Mouse (Mus musculus) gonadal fat pad, adult 2 months (tissue): ENCODE data around the gene Cutal. TPM values are rescaled to one million over a fixed set of nuclear protein-coding genes. Genes with fewer than 3 reads are reported as not detected.
"Not testable (repeated sequence)": the region's sequence is repeated elsewhere in the genome, so short reads cannot be mapped to it uniquely, and the experiment has no call there.

Experiments
- DNase-seq: peaks from one replicate; pipeline ENCODE4 v3.0.0-alpha.2; 2012; ENCODE audit warnings: low read depth
- polyA plus RNA-seq: library from polyadenylated mRNA; depleted of rRNA; stranded (reverse); fragments of >200 nt; gene quantifications from 2 replicates; pipeline ENCODE4 v1.2.3, GENCODE M21; 2012; rRNA removed

The Cutal gene
- polyA plus RNA-seq: 20.0 and 39.2 TPM in 2 replicates

GRCm38 (mm10) chr2:34874271-34874670 is at the start of gene Cutal:
Cutal (plus strand) TSS chr2:34874396.
- no peak for DNase-seq

- DNase-seq: no peak
Observed at GRCm38 (mm10) chr2:34825827-34826459, 48.3 kb upstream of the Cutal start, which contains the start of gene Fbxw2. Fbxw2 (minus strand) TSS chr2:34826311.

DNA sequence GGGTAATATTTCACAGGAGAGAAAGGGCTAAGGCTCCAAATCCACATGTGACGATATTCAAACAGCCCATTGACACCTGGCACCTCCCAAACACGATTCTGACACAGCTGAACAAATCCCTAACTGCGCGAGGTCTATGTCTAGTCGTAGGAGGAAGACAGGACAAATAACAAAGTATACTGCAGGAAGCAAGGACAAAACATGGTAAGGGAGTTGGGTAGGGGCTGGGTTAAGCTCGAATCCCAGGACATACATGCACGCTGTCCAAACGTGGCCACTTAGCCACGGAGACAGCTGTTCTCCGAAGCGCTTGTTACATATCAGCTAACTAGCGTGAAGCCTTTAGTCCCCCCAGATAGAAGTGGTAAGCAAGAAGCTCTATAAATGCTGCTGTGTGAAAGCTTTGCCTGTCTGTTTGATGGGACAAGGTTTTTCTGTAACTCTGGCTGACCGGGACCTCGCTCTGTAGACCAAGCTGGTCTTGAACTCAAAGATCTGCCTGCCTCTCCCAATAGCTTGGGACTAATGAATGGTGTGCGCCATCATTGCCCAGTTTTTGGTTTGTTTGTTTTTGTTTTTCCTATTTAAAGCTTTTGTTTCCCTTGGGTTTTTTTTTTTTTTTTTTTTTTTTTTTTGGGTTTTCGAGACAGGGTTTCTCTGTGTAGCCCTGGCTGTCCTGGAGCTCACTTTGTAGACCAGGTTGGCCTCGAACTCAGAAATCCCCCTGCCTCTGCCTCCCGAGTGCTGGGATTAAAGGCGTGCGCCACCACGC is 47.5 kb upstream of the Cutal start:
- DNase-seq: no peak

DNA sequence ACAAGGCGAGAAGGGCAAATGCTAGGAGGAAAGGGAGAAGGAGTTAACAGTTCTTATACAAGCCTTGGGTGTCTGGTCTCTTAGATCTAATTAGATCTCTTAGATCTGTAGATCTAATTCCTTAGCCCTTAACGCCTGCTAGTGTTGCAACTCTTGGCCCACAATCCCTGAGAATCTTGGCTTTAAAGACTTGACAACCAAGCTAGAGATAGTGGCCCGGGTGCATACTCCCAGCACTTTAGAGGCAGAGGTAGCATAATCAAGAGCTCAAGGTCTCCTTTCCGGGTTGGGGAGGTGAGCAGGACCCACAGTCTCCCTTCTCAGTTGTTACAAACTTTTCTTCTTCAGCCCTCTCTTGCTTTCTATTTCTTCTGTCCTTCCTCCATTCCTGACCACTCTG is 46.6 kb upstream of the Cutal start:
- no peak for DNase-seq

- DNase-seq: peak; percentile 82
Observed at GRCm38 (mm10) chr2:34828026-34828425, 46.2 kb upstream of the Cutal start.

- not testable (repeated sequence) for DNase-seq
Observed at GRCm38 (mm10) chr2:34830066-34830465, 44.1 kb upstream of the Cutal start.

DNA sequence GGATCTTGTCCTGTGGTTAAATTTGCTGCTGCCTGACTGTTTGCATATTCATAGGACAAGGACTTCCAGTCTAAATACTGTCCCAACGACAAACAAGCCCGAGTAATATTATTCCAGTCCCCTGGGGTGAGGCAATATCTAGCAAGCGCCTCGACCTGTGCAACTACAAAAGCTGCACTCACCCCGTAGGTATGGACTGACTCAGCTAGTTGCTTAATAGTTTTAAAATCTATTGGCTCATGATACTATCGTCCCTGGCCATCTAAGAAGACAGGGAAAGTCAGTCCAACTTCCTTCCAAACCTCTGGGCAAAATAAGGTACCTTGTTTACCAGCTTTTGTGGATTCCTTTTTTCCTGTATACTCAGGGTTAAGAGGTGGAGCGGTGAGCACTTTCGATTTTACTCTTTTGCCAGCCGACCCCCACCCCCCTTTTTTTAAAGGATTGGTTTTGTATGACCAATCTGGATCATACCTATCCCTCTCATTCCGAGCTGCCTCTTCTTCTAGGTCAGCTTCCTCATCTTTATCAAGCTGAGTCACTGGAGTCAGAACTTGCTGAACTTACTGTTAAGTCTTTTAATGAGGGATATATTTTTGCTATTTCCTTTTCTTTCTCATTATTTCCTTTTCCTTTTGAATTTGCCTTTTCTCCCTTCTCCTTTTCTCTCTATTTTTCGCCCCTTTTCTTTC is 41.3 kb upstream of the Cutal start, which contains the start of gene Gm34653:
Gene Gm34653 (plus strand): TSS at position 242 of the 692 bp plus-strand sequence.
- not testable (repeated sequence) for DNase-seq

- DNase-seq: no peak
Observed at GRCm38 (mm10) chr2:34833624-34834023, 40.6 kb upstream of the Cutal start.

- DNase-seq: no peak
Observed at GRCm38 (mm10) chr2:34835669-34836068, 38.5 kb upstream of the Cutal start.

- DNase-seq: not testable (repeated sequence)
Observed at GRCm38 (mm10) chr2:34840143-34840542, 34.1 kb upstream of the Cutal start.

GRCm38 (mm10) chr2:34841706-34842105 is 32.5 kb upstream of the Cutal start:
- no peak for DNase-seq

DNA sequence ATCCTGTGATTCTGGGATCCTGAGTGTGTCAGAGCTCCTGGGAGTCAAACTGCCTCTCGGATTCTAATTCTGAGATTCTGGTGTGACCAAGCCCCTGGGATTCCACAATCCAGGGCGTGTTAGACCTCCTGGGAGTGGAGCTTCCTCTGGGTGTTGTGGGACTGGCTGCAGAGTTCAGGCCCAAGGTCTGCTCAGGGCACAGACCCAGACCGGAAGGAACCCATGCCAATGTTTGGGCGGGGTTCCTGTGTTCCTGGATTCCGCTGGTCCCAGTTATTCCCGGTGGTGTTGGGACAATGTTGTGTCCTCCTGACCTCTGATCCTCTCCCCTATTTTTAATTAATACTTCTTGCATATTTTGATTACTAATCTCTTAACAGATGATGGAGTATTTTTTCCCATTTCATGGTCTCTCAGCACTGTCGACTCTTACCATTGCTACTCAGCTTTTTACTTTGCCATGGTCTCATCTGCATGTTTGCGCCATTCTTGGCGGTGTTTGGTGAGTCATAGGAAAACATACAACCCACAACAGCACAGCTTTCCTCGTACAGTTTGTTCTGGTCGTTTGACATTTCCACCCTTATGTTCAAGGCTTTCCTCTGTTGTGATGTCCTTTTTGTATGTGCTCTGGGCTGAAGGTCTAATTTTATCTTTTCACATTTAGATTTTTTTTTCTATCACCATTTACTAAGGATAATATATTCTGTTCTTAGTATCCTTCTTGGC is 30.8 kb upstream of the Cutal start:
- DNase-seq: no peak

DNA sequence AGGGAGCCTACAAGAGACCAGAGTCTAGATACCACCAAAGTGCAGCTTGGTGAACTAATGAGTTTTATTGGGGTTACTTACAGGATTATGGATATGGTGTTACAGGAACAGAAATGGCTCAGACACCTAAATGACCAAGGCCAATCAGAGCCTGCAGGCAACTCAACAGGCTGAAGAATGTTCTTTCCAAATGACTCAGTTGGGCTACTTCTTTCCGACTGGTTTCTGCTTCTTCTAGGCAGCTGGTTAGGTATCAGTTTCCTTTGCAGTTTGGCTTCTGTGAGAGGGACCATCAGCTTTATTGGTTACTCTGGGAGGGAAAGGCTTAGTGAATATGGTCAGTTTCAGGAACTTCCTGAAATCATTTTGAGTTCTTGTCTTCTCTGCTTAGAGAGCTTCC is 26.5 kb upstream of the Cutal start:
- DNase-seq: no peak

- DNase-seq: no peak
Observed at GRCm38 (mm10) chr2:34855265-34855664, 18.9 kb upstream of the Cutal start.

GRCm38 (mm10) chr2:34857728-34858127 is 16.5 kb upstream of the Cutal start:
- no peak for DNase-seq

GRCm38 (mm10) chr2:34869680-34870079 is 4.5 kb upstream of the Cutal start:
- DNase-seq: no peak

DNA sequence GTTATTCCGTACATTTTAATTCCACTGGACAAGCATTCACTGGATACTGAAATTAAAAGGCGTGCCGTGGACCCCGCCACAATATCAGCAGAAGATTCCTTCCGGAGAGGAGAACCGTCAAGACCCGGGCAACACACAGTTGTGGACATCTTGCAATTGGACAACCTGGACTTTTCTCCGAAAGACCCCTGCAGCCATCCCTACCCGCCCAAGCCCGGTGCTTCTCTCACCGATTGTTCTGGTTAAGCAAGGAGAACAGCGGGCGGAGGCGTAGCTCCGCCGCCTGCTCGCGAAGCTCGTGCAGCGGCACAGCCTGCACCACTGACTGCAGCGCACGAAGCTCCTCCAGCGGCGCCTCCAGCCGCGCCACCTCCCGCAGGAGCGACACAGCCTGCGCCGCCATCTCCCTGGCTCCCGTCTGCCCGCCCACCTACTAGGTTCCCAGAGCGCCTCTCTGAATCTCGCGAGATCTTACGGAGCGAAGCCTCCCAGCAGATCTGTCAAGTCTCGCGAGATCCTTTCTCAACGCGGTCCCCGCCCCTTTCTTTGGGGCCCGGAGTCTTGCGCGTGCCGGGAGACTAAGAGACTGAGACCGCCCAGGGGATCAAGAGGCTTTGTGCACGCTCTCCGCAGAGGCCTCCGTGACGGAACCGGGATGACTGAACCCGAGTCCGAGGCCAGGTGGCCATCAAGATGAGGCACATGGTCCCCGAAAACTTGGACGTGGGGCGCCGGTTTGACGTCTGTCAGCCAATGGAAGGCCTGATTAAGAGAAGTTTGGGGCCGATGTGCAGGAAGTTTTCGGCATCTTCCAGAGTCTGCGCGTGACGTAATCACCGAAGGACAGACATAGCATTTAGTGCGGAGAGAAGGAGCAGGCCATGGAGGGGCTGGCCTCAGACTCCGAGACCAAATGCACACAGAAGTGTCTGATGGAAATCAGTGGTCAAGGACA is 3.4 kb upstream of the Cutal start:
- peak; percentile 94 for DNase-seq

- no peak for DNase-seq
Observed at GRCm38 (mm10) chr2:34874816-34875345, 685 bp downstream of the Cutal start, which contains the start of gene Psmd5. Psmd5 (minus strand) TSS chr2:34874968.

GRCm38 (mm10) chr2:34880054-34880453 is 5.9 kb downstream of the Cutal start:
- DNase-seq: no peak

DNA sequence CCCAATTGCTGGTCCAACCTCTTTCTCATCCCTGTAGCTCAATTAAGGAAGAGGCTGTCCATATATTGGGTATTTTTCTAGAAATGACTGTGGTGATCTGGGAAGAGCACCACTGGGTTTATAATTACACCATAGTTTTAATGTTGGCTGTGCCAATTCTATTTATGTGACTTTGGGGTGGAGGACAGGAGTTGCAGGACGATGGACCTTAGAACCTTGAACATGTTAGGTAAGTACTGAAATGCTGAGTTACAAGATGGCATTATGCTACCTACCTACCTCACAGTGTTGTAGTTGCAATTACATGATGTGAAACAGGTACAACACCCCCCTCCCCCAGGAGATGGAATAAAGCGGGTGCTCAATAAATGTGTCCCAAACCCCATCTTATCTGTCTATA is 8.6 kb downstream of the Cutal start:
- DNase-seq: no peak
